Mouse (Mus musculus): ENCODE data around the gene Stx19.
A peak's percentile ranks its signal among the peaks of the same experiment; 100 is the strongest.

The Stx19 gene

GRCm38 (mm10) chr16:62852464-62853252, 38.2 kb downstream of the Stx19 start:
- no peak for DNase-seq (ENCODE audit: low read depth, low spot score)

GRCm38 (mm10) chr16:62853611-62854126, 39.2 kb downstream of the Stx19 start:
- DNase-seq (ENCODE audit: low read depth, low spot score): no peak

- peak; percentile 59 for DNase-seq (ENCODE audit: low read depth, low spot score)
Observed at GRCm38 (mm10) chr16:62854191-62855068, 40.0 kb downstream of the Stx19 start, which contains the start of gene Pros1. Pros1 (plus strand) TSS chr16:62854307.

- no peak for DNase-seq (ENCODE audit: low read depth, low spot score)
Observed at GRCm38 (mm10) chr16:62855385-62855784, 40.9 kb downstream of the Stx19 start.

GRCm38 (mm10) chr16:62856273-62856672, 41.8 kb downstream of the Stx19 start:
- DNase-seq (ENCODE audit: low read depth, low spot score): no peak

- DNase-seq (ENCODE audit: low read depth, low spot score): no peak
Observed at GRCm38 (mm10) chr16:62857498-62857897, 43.0 kb downstream of the Stx19 start.

- DNase-seq (ENCODE audit: low read depth, low spot score): no peak
Observed at GRCm38 (mm10) chr16:62858018-62858417, 43.5 kb downstream of the Stx19 start.

- no peak for DNase-seq (ENCODE audit: low read depth, low spot score)
Observed at GRCm38 (mm10) chr16:62860140-62860539, 45.7 kb downstream of the Stx19 start.

GRCm38 (mm10) chr16:62861455-62861854, 47.0 kb downstream of the Stx19 start:
- DNase-seq (ENCODE audit: low read depth, low spot score): no peak

GRCm38 (mm10) chr16:62872688-62873117, 58.2 kb downstream of the Stx19 start:
- peak; percentile 16 for DNase-seq (ENCODE audit: low read depth, low spot score)

GRCm38 (mm10) chr16:62873180-62873579, 58.7 kb downstream of the Stx19 start:
- peak; percentile 37 for DNase-seq (ENCODE audit: low read depth, low spot score)

Measured in mesoderm, embryonic 11.5 days (tissue).